Mouse (Mus musculus) heart, adult 2 months (tissue): ENCODE data around the gene Kpna6. TPM values are rescaled to one million over a fixed set of nuclear protein-coding genes. Genes with fewer than 3 reads are reported as not detected.
A peak's percentile ranks its signal among the peaks of the same experiment; 100 is the strongest.

Experiments
- DNase-seq, 2 experiments: peaks; one replicate each; pipeline ENCODE4 v3.0.0; 2021
- H3K27ac ChIP-seq: fragments of 200-600 bp; 2 replicates; pipeline ENCODE4 v1.8.1; 2022
- H3K27me3 ChIP-seq: fragments of 200-500 bp; 2 replicates; pipeline ENCODE4 v1.6.1; 2012; ENCODE audit warnings: mild to moderate bottlenecking, low read length, inconsistent platforms, mixed read lengths; ENCODE audit not compliant: control insufficient read depth, insufficient read depth
- H3K36me3 ChIP-seq: fragments of 200-500 bp; 2 replicates; pipeline ENCODE4 v1.6.1; 2012; ENCODE audit warnings: low read length, inconsistent platforms; ENCODE audit not compliant: control insufficient read depth, insufficient read depth
- H3K4me1 ChIP-seq: fragments of 200-500 bp; 2 replicates; pipeline ENCODE4 v1.6.1; 2011; ENCODE audit warnings: low read length; ENCODE audit not compliant: control insufficient read depth, insufficient read depth
- H3K4me3 ChIP-seq: fragments of 200-600 bp; 2 replicates; pipeline ENCODE4 v1.8.1; 2022
- H3K79me2 ChIP-seq: fragments of 200-500 bp; replicated peaks from 2 replicates; pipeline ENCODE4 v1.6.1; 2012; ENCODE audit warnings: mild to moderate bottlenecking, inconsistent platforms, low read length, moderate library complexity, mixed read lengths; ENCODE audit not compliant: control insufficient read depth, insufficient read depth
- H3K9ac ChIP-seq: fragments of 200-500 bp; 2 replicates; pipeline ENCODE4 v1.6.1; 2012; ENCODE audit warnings: low read depth, mild to moderate bottlenecking, control low read depth, inconsistent platforms, low read length, mixed read lengths
- CTCF ChIP-seq: fragments of 200-600 bp; IDR thresholded peaks from 2 replicates; pipeline ENCODE4 v1.8.1; 2022; ENCODE audit warnings: antibody characterized with exemption, mild to moderate bottlenecking, moderate library complexity
- EP300 ChIP-seq: fragments of 200-500 bp; IDR thresholded peaks from 2 replicates; pipeline ENCODE4 v1.6.1; 2011; ENCODE audit warnings: low read depth, low read length, control low read depth; ENCODE audit not compliant: insufficient read depth
- POLR2A ChIP-seq: fragments of 200-500 bp; IDR thresholded peaks from 2 replicates; pipeline ENCODE4 v1.6.1; 2011; ENCODE audit warnings: mild to moderate bottlenecking, low read depth, low read length, control low read depth; ENCODE audit not compliant: insufficient read depth
- WGBS: fragments of 180-500 bp; shearing (Covaris S2); methylation state at CpG from one replicate; pipeline ENCODE4 v1.1.7; 2018; 5-methylcytosine and 5-hydroxymethylcytosine counted together
- intact Hi-C: fragments of 180-260 bp; cut with DNase I; formaldehyde crosslinking; loops from one replicate; pipeline ENCODE4 v1.15.1; 2025
- polyA plus RNA-seq: library from polyadenylated mRNA; depleted of rRNA; stranded (reverse); fragments of >200 nt; gene quantifications from 2 replicates; pipeline ENCODE4 v1.2.3, GENCODE M21; 2012
- total RNA-seq, 2 experiments: library from RNA; stranded (reverse); gene quantifications; 2 replicates each; pipeline ENCODE4 v1.2.3; 2021

The Kpna6 gene
- total and polyA plus RNA-seq, 3 experiments = 28.2 to 79.2 (median 69.6) TPM

DNA sequence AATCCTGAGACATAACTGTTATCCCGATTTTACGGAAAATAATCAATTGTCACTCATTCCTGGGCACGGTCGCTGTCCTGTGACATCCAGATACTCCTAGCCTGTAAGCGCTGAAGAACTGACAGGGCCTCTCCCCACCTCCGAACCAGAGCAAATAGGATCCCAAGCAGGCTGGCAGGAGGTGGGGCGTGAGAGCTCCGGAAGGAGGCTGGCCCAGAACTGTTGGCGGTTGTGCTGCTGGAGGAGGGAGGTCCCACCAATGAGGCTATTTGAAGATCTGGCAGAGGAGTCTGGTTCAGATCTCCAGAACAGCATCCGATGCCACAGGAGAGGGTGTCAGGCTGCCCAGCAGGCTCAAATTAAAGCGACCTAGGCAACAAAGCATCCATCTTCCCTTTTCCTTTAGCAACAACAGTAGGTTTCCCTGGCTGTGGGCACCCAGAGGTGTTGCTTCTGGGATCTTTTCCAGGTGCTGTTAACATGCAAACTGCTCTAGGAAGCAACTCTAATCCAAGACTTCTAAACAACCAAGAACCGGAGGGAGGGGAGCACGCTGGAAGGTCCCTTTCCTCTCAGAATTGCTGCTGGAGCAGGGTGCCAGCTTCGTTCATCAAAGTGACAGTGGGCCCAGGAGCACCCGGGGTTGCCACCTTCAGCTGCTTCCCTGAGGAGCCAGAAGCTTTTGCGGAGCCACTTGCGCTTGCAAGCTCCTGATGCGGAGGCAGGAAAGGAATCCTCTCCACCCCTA is 48.1 kb downstream of the Kpna6 start:
- H3K27me3 ChIP-seq = no peaks in the 10 kb centered on the region
- peaks cover 21% of the 10 kb centered on the region for H3K4me1 ChIP-seq
- H3K36me3 ChIP-seq = peaks cover 3% of the 10 kb centered on the region; the same call in 1 of the 2 replicates
- H3K79me2 ChIP-seq = no peaks in the 10 kb centered on the region; the same call in 1 of the 2 replicates
- H3K9ac ChIP-seq = peak overlapping the region; percentile 83
- TF ChIP-seq EP300 (peak; percentile 61), CTCF (no peak), POLR2A (peak; percentile 94)
- DNase-seq = peak; percentile 84 to 91
- H3K4me3 ChIP-seq = peak overlapping the region; percentile 84
- H3K27ac ChIP-seq = peak overlapping the region; percentile 92
- WGBS = under 1% methylated on average over 18 of the region's 18 CpGs
- intact Hi-C loops = loop anchor here (1.0 to 5.0 kb wide), 2 partner anchors 16 to 198 kb away; no protein-coding TSS in a partner anchor

DNA sequence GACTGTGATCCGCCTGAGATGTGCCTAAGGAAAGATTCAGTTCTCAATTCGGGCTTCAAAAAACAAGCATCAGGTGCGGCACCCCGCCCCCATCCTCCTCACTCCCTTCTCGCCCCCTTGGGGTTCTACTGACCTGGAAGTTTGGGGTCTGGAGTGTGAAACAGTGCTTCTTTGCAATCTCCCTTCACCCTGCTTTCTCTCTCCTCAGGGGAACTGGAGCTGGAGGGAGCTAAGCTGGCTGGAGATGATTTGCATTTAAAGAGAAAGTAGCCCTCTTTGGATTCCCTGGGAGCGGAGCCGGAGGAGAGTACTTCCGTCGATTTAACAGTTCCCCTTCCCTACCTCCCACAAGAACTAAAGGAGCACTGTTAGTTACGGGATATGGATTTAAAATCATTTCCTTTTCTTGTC is 48.9 kb downstream of the Kpna6 start, which contains the start of gene Ccdc28b:
TSS of gene Ccdc28b (minus strand) at position 267 of the 411 bp plus-strand sequence.
- Histone ChIP-seq H3K79me2 (no peaks in the 10 kb centered on the region; the same call in 1 of the 2 replicates), H3K4me1 (peaks cover 24% of the 10 kb centered on the region), H3K36me3 (peaks cover 3% of the 10 kb centered on the region; the same call in 1 of the 2 replicates), H3K9ac (peak within 1 kb of the TSS; percentile 83), H3K27me3 (no peaks in the 10 kb centered on the region), H3K4me3 (peak within 1 kb of the TSS; percentile 84), H3K27ac (peak within 1 kb of the TSS; percentile 92)
- peak; percentile 63 to 72 for DNase-seq
- TF ChIP-seq POLR2A = peak; percentile 81
- TF ChIP-seq CTCF = no peak
- WGBS = under 1% methylated on average over 10 of the region's 10 CpGs
- intact Hi-C loops = loop anchor here (1.0 to 5.0 kb wide), 2 partner anchors 17 to 199 kb away; no protein-coding TSS in a partner anchor

DNA sequence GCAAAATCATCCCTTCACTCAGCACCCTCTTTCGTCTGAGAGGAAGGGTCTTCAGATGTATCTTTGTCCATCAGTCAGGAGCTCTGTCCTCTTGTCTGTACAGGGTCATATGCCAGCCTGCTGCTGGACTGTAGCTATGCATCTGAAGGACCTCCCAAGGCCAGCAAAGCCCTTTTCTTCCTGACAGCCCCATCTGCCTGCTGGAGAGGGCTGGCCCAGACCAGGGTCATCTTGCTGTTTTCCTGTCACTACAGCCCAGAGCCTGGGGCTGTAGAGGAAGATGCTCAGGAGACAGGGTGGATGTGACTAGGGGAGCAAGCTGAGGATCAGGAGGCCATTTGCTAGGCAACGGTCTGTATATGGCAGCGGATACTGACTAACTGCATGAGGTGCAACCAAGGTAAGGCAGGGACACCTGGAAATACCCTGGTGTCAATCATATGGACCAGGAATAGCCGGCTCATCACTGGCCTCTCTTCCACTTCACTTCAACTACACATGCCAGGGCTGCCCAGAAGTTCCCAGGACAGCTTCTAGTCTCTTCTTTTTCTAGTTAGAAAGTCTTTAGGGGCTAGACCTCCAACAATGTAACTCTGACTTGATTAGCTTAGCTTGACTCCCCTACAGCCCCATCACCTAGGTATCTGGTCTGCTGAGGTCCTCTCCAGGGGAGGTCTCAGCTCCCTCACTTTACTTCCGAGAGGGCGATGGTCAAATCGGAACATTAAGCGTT is 49.6 kb downstream of the Kpna6 start:
- no peaks in the 10 kb centered on the region for H3K27me3 ChIP-seq
- H3K36me3 ChIP-seq = peaks cover 3% of the 10 kb centered on the region; the same call in 1 of the 2 replicates
- intact Hi-C loops = loop anchor here (5.0 kb wide), 1 partner anchor 199 kb away; no protein-coding TSS in a partner anchor
- H3K79me2 ChIP-seq = no peaks in the 10 kb centered on the region; the same call in 1 of the 2 replicates
- H3K4me3 ChIP-seq = peak overlapping the region; percentile 84
- H3K27ac ChIP-seq = peak overlapping the region; percentile 92
- TF ChIP-seq EP300 (no peak), POLR2A (0 out of 2 replicates have a peak, but pooled peaks have one; percentile 13), CTCF (no peak)
- H3K9ac ChIP-seq = peak overlapping the region; percentile 71
- peaks cover 27% of the 10 kb centered on the region for H3K4me1 ChIP-seq
- 13% methylated on average over 8 of the region's 8 CpGs for WGBS
- no peak for DNase-seq

DNA sequence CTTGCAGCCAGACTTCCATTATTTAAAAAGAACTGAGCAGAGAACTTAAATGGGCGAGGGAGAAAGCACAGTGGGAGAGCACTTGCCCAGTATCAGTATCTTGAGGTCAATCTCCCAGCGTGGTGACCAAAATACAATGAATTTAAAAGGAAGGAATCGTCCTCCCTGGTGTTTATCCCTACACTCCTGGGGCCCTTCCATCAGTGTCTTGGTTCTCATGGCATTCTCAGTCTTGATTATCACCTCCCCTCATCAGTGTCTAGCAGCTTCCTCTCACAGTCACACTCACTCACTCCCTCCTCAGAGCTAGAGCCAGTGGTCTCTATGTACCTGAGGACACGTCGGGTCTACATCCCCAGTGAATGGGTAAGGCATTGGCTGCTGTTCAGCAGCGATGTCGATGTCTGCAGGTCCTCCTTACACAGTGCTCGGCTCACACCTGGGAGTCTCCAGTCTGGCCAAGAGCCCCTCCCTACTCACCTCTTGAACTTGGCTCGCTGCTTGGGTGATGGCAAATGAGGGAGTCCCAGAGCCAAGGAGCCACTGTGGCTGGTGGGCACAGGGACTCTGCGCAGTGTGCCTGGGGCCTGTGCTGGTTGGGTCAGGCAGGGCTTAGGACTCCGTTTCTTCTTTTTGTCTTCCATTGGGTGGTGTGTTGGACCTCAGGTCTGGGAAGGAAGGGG is 50.3 kb downstream of the Kpna6 start:
- Histone ChIP-seq H3K27ac (peak overlapping the region; percentile 92), H3K36me3 (peaks cover 3% of the 10 kb centered on the region; the same call in 1 of the 2 replicates), H3K27me3 (no peaks in the 10 kb centered on the region), H3K4me3 (peak overlapping the region; percentile 84), H3K4me1 (peaks cover 28% of the 10 kb centered on the region), H3K79me2 (no peaks in the 10 kb centered on the region; the same call in 1 of the 2 replicates), H3K9ac (peak overlapping the region; percentile 71)
- DNase-seq = no peak
- intact Hi-C loops = loop anchor here (5.0 kb wide), 1 partner anchor 200 kb away; no protein-coding TSS in a partner anchor
- TF ChIP-seq EP300 = no peak
- TF ChIP-seq POLR2A = no peak
- no peak for TF ChIP-seq CTCF
- 65% methylated on average over 11 of the region's 11 CpGs for WGBS

DNA sequence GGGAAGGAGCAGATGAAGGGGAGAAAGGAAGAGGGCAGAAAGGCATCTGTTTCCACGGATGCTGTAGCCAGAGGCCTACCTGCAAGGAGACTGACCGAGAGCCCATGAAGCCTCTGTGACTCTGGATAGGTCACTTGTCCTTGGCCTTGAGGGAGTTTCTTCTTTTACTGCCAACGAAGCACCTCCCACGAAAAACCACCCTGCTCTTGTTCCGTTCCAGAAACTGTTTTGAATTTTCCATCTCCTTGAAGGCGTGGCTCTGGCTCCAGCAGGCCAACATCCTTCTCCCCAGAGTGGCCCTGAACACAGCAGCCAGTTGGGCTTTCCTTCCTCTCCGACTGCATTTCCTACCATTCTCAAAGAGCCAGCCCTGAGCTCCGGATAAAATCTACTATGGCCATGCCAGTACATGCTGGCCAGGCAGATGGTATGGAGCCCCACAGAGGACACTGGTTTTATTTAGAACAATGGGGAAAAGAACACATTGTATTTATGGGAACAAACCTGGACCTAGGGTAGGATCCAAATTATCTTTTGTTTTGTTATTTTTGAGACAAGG is 51.2 kb downstream of the Kpna6 start:
- WGBS = 43% methylated on average over 8 of the region's 8 CpGs
- no peaks in the 10 kb centered on the region; the same call in 1 of the 2 replicates for H3K79me2 ChIP-seq
- H3K27me3 ChIP-seq = no peaks in the 10 kb centered on the region
- H3K4me3 ChIP-seq = peak overlapping the region; percentile 27
- H3K4me1 ChIP-seq = peaks cover 28% of the 10 kb centered on the region
- peak; percentile 50 to 76 for DNase-seq
- TF ChIP-seq EP300 (peak; percentile 80), POLR2A (peak; percentile 93), CTCF (no peak)
- H3K9ac ChIP-seq = peak overlapping the region; percentile 53
- H3K27ac ChIP-seq = peak overlapping the region; percentile 92
- peaks cover 3% of the 10 kb centered on the region; the same call in 1 of the 2 replicates for H3K36me3 ChIP-seq
- intact Hi-C loops = loop anchor here (5.0 kb wide), 1 partner anchor 201 kb away; no protein-coding TSS in a partner anchor
